Mouse (Mus musculus): ENCODE results near the gene Soat2. TPM values are rescaled to one million over a fixed set of nuclear protein-coding genes. Genes with fewer than 3 reads are reported as not detected.

Gene Soat2
- polyA plus RNA-seq, 1 experiment from 2014 or later = 0.28 TPM

- Histone ChIP-seq H3K4me2 (ENCODE audit: low read length) (no peak overlapping the region), H3K27me3 (ENCODE audit: insufficient read depth, low read length) (no peaks in the 10 kb centered on the region), H3K4me3 (replicated peaks; ENCODE audit: low read depth, low read length) (no peak overlapping the region), H3K9ac (ENCODE audit: low read depth, low read length) (no peak overlapping the region), H3K27ac (no peak overlapping the region), H3K4me1 (replicated peaks; ENCODE audit: insufficient read depth, low read length) (no peaks in the 10 kb centered on the region), H3K9me3 (replicated peaks; ENCODE audit: low read length) (no peaks in the 10 kb centered on the region), H3K36me3 (ENCODE audit: insufficient read depth, low read length) (0 out of 2 replicates have a peak, but pooled peaks cover 5% of the 10 kb centered on the region)
- 11% methylated on average over 6 of the region's 6 CpGs for WGBS
- peak; percentile 47 for ATAC-seq (replicated peaks; ENCODE audit: low FRiP score, low read depth)
- TF ChIP-seq CTCF (IDR thresholded peaks at IDR 0.05; ENCODE audit: low read depth) = peak; percentile 94
- DNase-seq (ENCODE audit: low spot score) = peak; percentile 72
Measured at GRCm38 (mm10) chr15:102178279-102178678, 28.0 kb downstream of the Soat2 start.

GRCm38 (mm10) chr15:102179106-102179505, 28.8 kb downstream of the Soat2 start:
- Histone ChIP-seq H3K36me3 (ENCODE audit: insufficient read depth, low read length) (0 out of 2 replicates have a peak, but pooled peaks cover 5% of the 10 kb centered on the region), H3K4me2 (ENCODE audit: low read length) (no peak overlapping the region), H3K9me3 (replicated peaks; ENCODE audit: low read length) (no peaks in the 10 kb centered on the region), H3K9ac (ENCODE audit: low read depth, low read length) (no peak overlapping the region), H3K27me3 (ENCODE audit: insufficient read depth, low read length) (no peaks in the 10 kb centered on the region), H3K4me3 (replicated peaks; ENCODE audit: low read depth, low read length) (no peak overlapping the region), H3K4me1 (replicated peaks; ENCODE audit: insufficient read depth, low read length) (no peaks in the 10 kb centered on the region), H3K27ac (no peak overlapping the region)
- WGBS = 85% methylated on average over 9 of the region's 9 CpGs
- ATAC-seq (replicated peaks; ENCODE audit: low FRiP score, low read depth) (no peak), DNase-seq (ENCODE audit: low spot score) (no peak)
- no peak for TF ChIP-seq CTCF (IDR thresholded peaks at IDR 0.05; ENCODE audit: low read depth)

DNA sequence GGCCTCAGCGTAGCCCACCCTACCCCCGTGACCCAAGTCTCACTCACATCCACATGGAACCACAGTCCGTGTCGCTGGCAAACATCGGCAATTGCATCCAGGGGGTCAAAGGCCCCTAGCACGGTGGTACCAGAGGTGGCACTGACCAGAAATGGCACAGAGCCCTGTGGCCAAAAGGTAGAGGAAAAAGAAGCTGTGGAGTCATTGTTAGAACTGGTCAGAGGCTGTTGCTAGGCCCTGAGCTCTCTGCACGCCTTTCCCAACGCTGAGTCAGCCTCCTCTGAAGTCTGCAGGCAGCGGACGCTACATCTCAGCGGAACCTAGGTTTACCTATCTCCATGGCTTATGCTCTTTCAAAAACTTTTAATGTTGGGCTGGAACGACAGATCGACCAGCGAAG, 29.6 kb downstream of the Soat2 start:
- Histone ChIP-seq H3K27ac (no peak overlapping the region), H3K4me3 (replicated peaks; ENCODE audit: low read depth, low read length) (no peak overlapping the region), H3K9ac (ENCODE audit: low read depth, low read length) (no peak overlapping the region), H3K4me1 (replicated peaks; ENCODE audit: insufficient read depth, low read length) (no peaks in the 10 kb centered on the region), H3K4me2 (ENCODE audit: low read length) (no peak overlapping the region), H3K27me3 (ENCODE audit: insufficient read depth, low read length) (no peaks in the 10 kb centered on the region), H3K36me3 (ENCODE audit: insufficient read depth, low read length) (0 out of 2 replicates have a peak, but pooled peaks cover 5% of the 10 kb centered on the region), H3K9me3 (replicated peaks; ENCODE audit: low read length) (no peaks in the 10 kb centered on the region)
- no peak for TF ChIP-seq CTCF (IDR thresholded peaks at IDR 0.05; ENCODE audit: low read depth)
- WGBS = 79% methylated on average over 14 of the region's 14 CpGs
- ATAC-seq (replicated peaks; ENCODE audit: low FRiP score, low read depth) (no peak), DNase-seq (ENCODE audit: low spot score) (no peak)

DNA sequence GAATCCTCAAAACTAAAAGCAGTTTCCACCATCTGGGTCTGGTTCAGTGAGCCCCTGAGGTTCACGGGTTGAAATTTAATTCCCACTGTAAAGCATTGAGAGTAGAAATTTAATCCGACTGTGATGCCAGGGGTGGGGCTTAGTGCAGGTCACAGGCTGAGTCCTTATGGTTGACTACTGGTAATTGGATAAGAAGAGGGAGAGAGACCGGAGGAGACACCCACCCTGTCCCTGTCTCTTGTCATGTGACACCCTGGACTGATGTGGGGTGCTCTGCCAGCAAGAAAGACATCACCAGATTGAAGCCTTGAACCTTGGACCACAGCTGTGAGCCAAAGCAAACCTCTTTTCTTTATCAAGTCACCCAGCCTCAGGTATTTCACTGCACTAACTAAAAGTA, 32.8 kb downstream of the Soat2 start:
- Histone ChIP-seq H3K9me3 (replicated peaks; ENCODE audit: low read length) (no peaks in the 10 kb centered on the region), H3K4me1 (replicated peaks; ENCODE audit: insufficient read depth, low read length) (0 out of 2 replicates have a peak, but pooled peaks cover 6% of the 10 kb centered on the region), H3K27ac (no peak overlapping the region), H3K27me3 (ENCODE audit: insufficient read depth, low read length) (no peaks in the 10 kb centered on the region), H3K9ac (ENCODE audit: low read depth, low read length) (no peak overlapping the region), H3K36me3 (ENCODE audit: insufficient read depth, low read length) (0 out of 2 replicates have a peak, but pooled peaks cover 7% of the 10 kb centered on the region), H3K4me2 (ENCODE audit: low read length) (no peak overlapping the region), H3K4me3 (replicated peaks; ENCODE audit: low read depth, low read length) (no peak overlapping the region)
- peak; percentile 73 for ATAC-seq (replicated peaks; ENCODE audit: low FRiP score, low read depth)
- no peak for TF ChIP-seq CTCF (IDR thresholded peaks at IDR 0.05; ENCODE audit: low read depth)
- 50% methylated on average over 3 of the region's 3 CpGs for WGBS
- peak; percentile 63 for DNase-seq (ENCODE audit: low spot score)

DNA sequence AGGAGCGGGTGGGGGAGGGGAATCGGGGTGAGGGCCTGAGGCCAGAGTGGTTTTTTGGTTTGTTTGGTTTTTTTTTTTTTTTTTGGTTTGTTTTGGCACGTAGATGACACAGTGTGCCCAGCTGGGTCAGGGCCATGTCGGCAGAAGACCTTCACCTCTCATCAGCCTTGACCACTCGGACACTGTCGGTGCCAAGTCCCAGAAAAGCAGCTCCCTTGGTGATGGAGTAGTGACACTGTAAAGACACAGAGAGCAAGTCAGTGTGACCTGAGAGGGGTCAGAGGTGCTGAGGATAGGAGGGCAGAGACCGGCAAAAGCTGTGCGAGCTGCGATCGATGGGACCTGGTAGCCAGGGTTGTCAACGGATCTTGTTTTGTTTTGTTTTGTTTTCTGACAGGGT, 35.9 kb downstream of the Soat2 start:
- H3K9ac ChIP-seq (ENCODE audit: low read depth, low read length) = no peak overlapping the region
- ATAC-seq (replicated peaks; ENCODE audit: low FRiP score, low read depth) (no peak), DNase-seq (ENCODE audit: low spot score) (no peak)
- WGBS = 73% methylated on average over 11 of the region's 11 CpGs
- H3K9me3 ChIP-seq (replicated peaks; ENCODE audit: low read length) = no peaks in the 10 kb centered on the region
- no peak overlapping the region for H3K4me2 ChIP-seq (ENCODE audit: low read length)
- H3K4me3 ChIP-seq (replicated peaks; ENCODE audit: low read depth, low read length) = no peak overlapping the region
- no peaks in the 10 kb centered on the region for H3K27me3 ChIP-seq (ENCODE audit: insufficient read depth, low read length)
- H3K36me3 ChIP-seq (ENCODE audit: insufficient read depth, low read length) = 0 out of 2 replicates have a peak, but pooled peaks cover 7% of the 10 kb centered on the region
- no peak overlapping the region for H3K27ac ChIP-seq
- TF ChIP-seq CTCF (IDR thresholded peaks at IDR 0.05; ENCODE audit: low read depth) = no peak
- peaks cover 7% of the 10 kb centered on the region; the same call in 1 of the 2 replicates for H3K4me1 ChIP-seq (replicated peaks; ENCODE audit: insufficient read depth, low read length)

GRCm38 (mm10) chr15:102188096-102188495, 37.8 kb downstream of the Soat2 start:
- DNase-seq (ENCODE audit: low spot score) (peak; percentile 59), ATAC-seq (replicated peaks; ENCODE audit: low FRiP score, low read depth) (no peak)
- Histone ChIP-seq H3K27me3 (ENCODE audit: insufficient read depth, low read length) (no peaks in the 10 kb centered on the region), H3K4me1 (replicated peaks; ENCODE audit: insufficient read depth, low read length) (peaks cover 10% of the 10 kb centered on the region; the same call in 1 of the 2 replicates), H3K27ac (0 out of 2 replicates have a peak overlapping the region, but pooled peaks have one; percentile 36), H3K9ac (ENCODE audit: low read depth, low read length) (peak overlapping the region; percentile 50; the same call in 1 of the 2 replicates), H3K4me2 (ENCODE audit: low read length) (peak overlapping the region; percentile 5; the same call in 1 of the 2 replicates), H3K4me3 (replicated peaks; ENCODE audit: low read depth, low read length) (no peak overlapping the region), H3K36me3 (ENCODE audit: insufficient read depth, low read length) (0 out of 2 replicates have a peak, but pooled peaks cover 7% of the 10 kb centered on the region), H3K9me3 (replicated peaks; ENCODE audit: low read length) (no peaks in the 10 kb centered on the region)
- WGBS = 48% methylated on average over 10 of the region's 10 CpGs
- TF ChIP-seq CTCF (IDR thresholded peaks at IDR 0.05; ENCODE audit: low read depth) = no peak

Data from kidney, postnatal 0 days (tissue).